Mouse (Mus musculus) E14TG2a.4 (cell line): ENCODE measurements around the gene Sdccag8.

Experiments used
- H3K27me3 ChIP-seq: 2 replicates; pipeline ENCODE4 v1.6.1; 2014; ENCODE audit warnings: low read length, control low read depth; ENCODE audit not compliant: insufficient read depth
- H3K36me3 ChIP-seq: 2 replicates; pipeline ENCODE4 v1.6.1; 2014; ENCODE audit warnings: low read length, control low read depth; ENCODE audit not compliant: insufficient read depth
- H3K4me1 ChIP-seq: replicated peaks from 2 replicates; pipeline ENCODE4 v1.6.1; 2014; ENCODE audit warnings: low read depth, low read length, control low read depth
- H3K4me3 ChIP-seq: replicated peaks from 2 replicates; pipeline ENCODE4 v1.5.1; 2014; ENCODE audit warnings: mild to moderate bottlenecking, low read length
- H3K9me3 ChIP-seq: 2 replicates; pipeline ENCODE4 v1.6.1; 2014; ENCODE audit warnings: low read length, control low read depth
- CTCF ChIP-seq: conservative IDR thresholded peaks from 2 replicates; pipeline ENCODE4 v1.5.1; 2014; ENCODE audit warnings: low read length
- NANOG ChIP-seq: IDR thresholded peaks from 2 replicates; pipeline ENCODE4 v1.6.1; 2014; ENCODE audit warnings: borderline replicate concordance, low read length, mixed read lengths
- POU5F1 ChIP-seq: IDR thresholded peaks from 2 replicates; pipeline ENCODE4 v1.6.1; 2014; ENCODE audit warnings: low read length, borderline replicate concordance

Gene Sdccag8

DNA sequence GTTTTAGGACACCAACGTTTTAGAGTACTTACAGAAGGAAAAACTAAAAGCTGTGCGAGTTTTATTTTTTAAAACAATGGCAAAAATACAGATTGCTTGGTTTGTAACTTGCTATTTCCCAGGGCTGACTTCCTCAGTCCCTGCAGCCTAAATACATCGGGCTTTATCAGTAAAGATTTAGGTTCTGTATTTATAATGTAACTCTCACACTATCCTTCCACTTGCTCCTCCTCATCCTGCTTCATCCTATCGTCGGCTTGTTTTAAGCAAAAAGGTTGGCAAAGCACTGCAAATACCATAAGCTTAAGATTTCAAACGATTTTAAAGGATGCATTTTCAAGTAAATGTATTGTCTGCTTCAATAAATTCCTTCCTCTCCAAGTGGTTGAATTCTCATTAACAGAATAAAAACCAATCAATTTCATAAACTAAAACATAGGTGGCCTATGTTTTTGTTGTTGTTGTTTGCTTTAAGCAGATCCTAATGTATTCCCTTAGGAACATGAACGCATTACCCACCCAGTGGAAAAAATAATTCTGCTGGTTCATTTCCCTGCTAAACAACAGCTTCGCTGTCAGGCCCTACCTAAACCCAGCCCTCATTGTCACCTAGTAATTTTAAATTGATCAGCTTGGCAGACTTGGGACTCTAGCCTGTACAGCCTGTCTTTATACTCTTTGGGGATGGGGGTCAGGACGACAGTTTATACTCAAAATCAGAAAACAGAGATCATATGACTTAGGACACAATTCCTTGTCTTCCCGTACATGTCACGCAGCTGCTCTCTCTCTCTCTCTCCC lies 1.8 kb upstream of the Sdccag8 start:
- Histone ChIP-seq H3K4me3 (peak overlapping the region; percentile 96), H3K27me3 (no peaks in the 10 kb centered on the region), H3K4me1 (peaks cover 33% of the 10 kb centered on the region), H3K9me3 (no peaks in the 10 kb centered on the region), H3K36me3 (no peaks in the 10 kb centered on the region)
- TF ChIP-seq POU5F1 (no peak), CTCF (no peak), NANOG (no peak)

DNA sequence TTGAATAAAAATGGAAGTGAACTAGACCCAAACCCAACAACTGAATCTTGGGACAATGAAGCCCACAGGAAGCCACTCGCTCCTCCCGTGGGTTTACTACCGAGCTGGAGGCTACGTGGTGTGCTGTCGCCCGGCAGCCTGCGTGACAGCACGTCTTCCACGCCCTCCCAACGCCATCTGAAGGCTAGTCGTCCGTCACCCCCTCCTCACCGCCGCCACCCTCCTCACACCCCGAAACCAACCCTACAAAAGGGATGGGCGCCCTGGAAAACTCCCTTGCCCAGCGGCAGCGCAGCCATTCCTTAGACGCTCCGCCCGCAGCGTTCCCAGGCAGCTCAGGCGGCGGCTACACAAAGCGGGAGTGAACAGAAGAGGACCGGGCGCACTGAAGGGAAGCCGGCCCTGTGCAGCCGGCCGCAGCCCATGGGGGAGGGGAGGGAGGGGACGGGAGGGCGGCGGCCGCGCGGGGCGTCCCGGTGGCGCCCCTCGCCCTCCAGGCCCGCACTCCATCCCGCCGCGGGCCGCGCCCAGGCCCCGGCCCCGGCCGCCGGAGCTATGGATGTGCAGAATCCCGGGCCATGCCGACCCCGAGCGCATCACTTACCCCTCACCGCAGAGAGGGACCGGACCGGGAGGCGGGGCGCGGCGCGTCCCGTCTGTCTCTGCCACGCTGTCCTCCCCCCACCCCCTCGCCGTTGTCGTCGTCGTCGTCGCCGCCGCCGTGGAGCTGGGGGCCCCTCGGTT lies 996 bp upstream of the Sdccag8 start:
- H3K9me3 ChIP-seq, result no peaks in the 10 kb centered on the region
- no peaks in the 10 kb centered on the region for H3K27me3 ChIP-seq
- H3K4me1 ChIP-seq, result peaks cover 33% of the 10 kb centered on the region
- TF ChIP-seq NANOG (no peak), CTCF (no peak), POU5F1 (no peak)
- H3K36me3 ChIP-seq, result no peaks in the 10 kb centered on the region
- peak overlapping the region; percentile 96 for H3K4me3 ChIP-seq

- Histone ChIP-seq H3K4me3 (peak within 1 kb of the TSS; percentile 96), H3K36me3 (no peaks in the 10 kb centered on the region), H3K27me3 (no peaks in the 10 kb centered on the region), H3K9me3 (no peaks in the 10 kb centered on the region), H3K4me1 (peaks cover 33% of the 10 kb centered on the region)
- TF ChIP-seq POU5F1 (no peak), NANOG (no peak), CTCF (no peak)
Observed at GRCm38 (mm10) chr1:176814036-176814420, 432 bp upstream of the Sdccag8 start, which contains the start of gene Cep170. TSS of gene Cep170 (minus strand) at chr1:176814067.

GRCm38 (mm10) chr1:176816728-176817127 lies 2.3 kb downstream of the Sdccag8 start:
- no peaks in the 10 kb centered on the region for H3K27me3 ChIP-seq
- H3K9me3 ChIP-seq, result no peaks in the 10 kb centered on the region
- no peak overlapping the region for H3K4me3 ChIP-seq
- no peak for TF ChIP-seq CTCF
- TF ChIP-seq NANOG, result no peak
- no peak for TF ChIP-seq POU5F1
- peaks cover 20% of the 10 kb centered on the region for H3K4me1 ChIP-seq
- no peaks in the 10 kb centered on the region for H3K36me3 ChIP-seq

GRCm38 (mm10) chr1:176818147-176818546 lies 3.7 kb downstream of the Sdccag8 start:
- TF ChIP-seq CTCF, result no peak
- no peaks in the 10 kb centered on the region for H3K9me3 ChIP-seq
- no peaks in the 10 kb centered on the region for H3K27me3 ChIP-seq
- H3K4me1 ChIP-seq, result peaks cover 12% of the 10 kb centered on the region
- no peaks in the 10 kb centered on the region for H3K36me3 ChIP-seq
- H3K4me3 ChIP-seq, result no peak overlapping the region

DNA sequence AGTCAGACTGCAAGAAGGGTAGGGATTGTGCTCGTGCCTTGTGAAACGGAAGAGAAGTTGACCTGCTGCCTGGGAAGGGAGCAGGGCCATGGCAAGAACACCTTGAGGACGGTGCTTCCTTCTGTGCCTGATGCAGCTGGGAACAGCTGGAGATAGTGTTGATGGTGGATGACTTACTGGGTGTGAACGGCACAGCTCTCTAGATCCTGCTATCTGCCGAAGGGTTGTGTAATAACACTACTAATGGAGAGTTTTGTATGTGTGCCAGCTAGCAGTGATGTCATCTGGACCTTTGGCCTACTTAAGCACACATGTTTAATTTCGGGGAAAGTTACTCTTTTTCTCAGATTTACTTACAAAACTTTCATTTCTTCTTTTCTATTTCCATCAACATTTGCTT lies 4.3 kb downstream of the Sdccag8 start:
- H3K4me3 ChIP-seq, result no peak overlapping the region
- no peaks in the 10 kb centered on the region for H3K36me3 ChIP-seq
- no peaks in the 10 kb centered on the region for H3K27me3 ChIP-seq
- peaks cover 12% of the 10 kb centered on the region for H3K4me1 ChIP-seq
- no peaks in the 10 kb centered on the region for H3K9me3 ChIP-seq
- TF ChIP-seq NANOG (no peak), CTCF (no peak), POU5F1 (no peak)

- Histone ChIP-seq H3K4me3 (no peak overlapping the region), H3K9me3 (no peaks in the 10 kb centered on the region), H3K27me3 (no peaks in the 10 kb centered on the region), H3K4me1 (peaks cover 5% of the 10 kb centered on the region; the same call in 1 of the 2 replicates), H3K36me3 (no peaks in the 10 kb centered on the region)
- TF ChIP-seq POU5F1 (no peak), NANOG (no peak), CTCF (no peak)
Observed at GRCm38 (mm10) chr1:176821929-176822328, 7.5 kb downstream of the Sdccag8 start.

- no peaks in the 10 kb centered on the region for H3K27me3 ChIP-seq
- H3K4me1 ChIP-seq, result peaks cover 10% of the 10 kb centered on the region; the same call in 1 of the 2 replicates
- no peaks in the 10 kb centered on the region for H3K36me3 ChIP-seq
- no peaks in the 10 kb centered on the region for H3K9me3 ChIP-seq
- H3K4me3 ChIP-seq, result no peak overlapping the region
- no peak for TF ChIP-seq POU5F1
- TF ChIP-seq NANOG, result no peak
- TF ChIP-seq CTCF, result no peak
Observed at GRCm38 (mm10) chr1:176822949-176823348, 8.5 kb downstream of the Sdccag8 start.
